Mouse (Mus musculus): ENCODE measurements around the gene Arhgap24. TPM values are rescaled to one million over a fixed set of nuclear protein-coding genes. Genes with fewer than 3 reads are reported as not detected.

Gene Arhgap24
- polyA plus RNA-seq, 1 experiment from 2014 or later, result 12.0 TPM

DNA sequence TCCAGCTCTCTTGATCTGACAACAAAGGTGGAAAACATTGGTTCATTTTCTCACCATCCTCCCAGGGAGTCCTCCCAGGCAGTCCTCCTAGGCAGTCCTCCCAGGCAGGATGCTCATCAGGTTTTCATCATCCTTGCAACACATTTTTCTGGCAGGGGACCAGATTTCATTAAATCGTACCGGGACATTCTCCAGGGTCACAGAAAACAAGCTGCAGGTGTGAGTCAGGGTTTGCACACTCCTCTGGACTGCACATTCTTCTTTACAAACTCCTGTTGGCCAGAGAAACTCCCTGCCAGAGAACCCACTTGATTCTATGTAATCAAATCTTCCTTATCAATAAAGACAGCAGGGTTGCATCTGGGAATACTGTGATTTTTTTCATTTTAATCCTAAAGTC, 25.9 kb upstream of the Arhgap24 start:
- H3K4me2 ChIP-seq (ENCODE audit: low read depth, low read length), result no peak overlapping the region
- ATAC-seq (ENCODE audit: low read depth), result no peak

DNA sequence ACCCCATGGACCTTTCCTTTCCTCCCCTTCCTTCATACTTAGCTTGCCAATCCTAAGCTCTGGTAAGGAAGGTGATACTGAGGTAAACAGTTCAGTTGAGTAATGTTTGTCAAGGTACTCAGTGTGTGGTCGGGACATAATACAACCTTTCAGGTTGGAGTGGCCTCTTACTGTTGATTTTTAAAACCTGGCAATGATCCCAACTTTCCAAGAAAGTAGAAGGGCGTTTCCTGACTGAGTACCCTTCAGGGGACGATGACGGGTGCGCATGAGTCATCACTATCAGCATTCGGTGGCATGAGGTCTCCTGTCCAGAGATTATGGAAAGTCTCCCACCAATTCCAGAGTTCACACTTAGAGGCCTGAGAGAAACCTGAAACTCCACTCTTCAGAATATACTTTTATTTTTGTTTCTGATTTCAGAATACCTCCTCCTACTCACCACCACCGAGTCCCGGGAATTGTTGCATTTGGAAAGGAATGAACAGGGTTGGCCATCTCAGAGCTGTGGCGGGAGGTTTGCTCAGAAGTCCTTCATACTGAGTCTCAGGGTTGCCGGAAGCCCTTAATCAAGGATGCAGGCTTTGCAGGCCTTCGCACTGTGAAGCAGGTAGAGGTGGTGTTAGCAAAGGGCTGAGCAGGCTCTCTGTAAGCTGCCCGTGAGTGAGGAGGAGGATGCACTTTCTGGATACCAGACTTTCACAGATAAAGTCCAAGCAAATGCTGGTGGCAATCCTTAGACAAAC, 20.6 kb upstream of the Arhgap24 start:
- H3K27ac ChIP-seq (ENCODE audit: low read depth, low read length), result no peak overlapping the region
- no peak overlapping the region for H3K4me3 ChIP-seq (ENCODE audit: low read depth, low read length)
- no peak for ATAC-seq (ENCODE audit: low read depth)
- 86% methylated on average over 12 of the region's 12 CpGs for WGBS
- H3K27me3 ChIP-seq (ENCODE audit: control insufficient read depth, insufficient read depth, low read length), result no peaks in the 10 kb centered on the region
- no peaks in the 10 kb centered on the region for H3K9me3 ChIP-seq (ENCODE audit: control insufficient read depth, low read length)
- H3K4me2 ChIP-seq (ENCODE audit: low read depth, low read length), result no peak overlapping the region
- H3K36me3 ChIP-seq (ENCODE audit: control insufficient read depth, insufficient read depth, low read length), result no peaks in the 10 kb centered on the region
- no peak overlapping the region for H3K9ac ChIP-seq (replicated peaks; ENCODE audit: low read depth, low read length)
- no peaks in the 10 kb centered on the region for H3K4me1 ChIP-seq (ENCODE audit: control insufficient read depth, insufficient read depth, low read length)

More for the DNA sequence above, 25.9 kb upstream of the Arhgap24 start:
- H3K27ac ChIP-seq (ENCODE audit: low read depth, low read length), result no peak overlapping the region
- H3K27me3 ChIP-seq (ENCODE audit: control insufficient read depth, insufficient read depth, low read length), result no peaks in the 10 kb centered on the region
- H3K9me3 ChIP-seq (ENCODE audit: control insufficient read depth, low read length), result no peaks in the 10 kb centered on the region
- no peak overlapping the region for H3K4me3 ChIP-seq (ENCODE audit: low read depth, low read length)
- H3K36me3 ChIP-seq (ENCODE audit: control insufficient read depth, insufficient read depth, low read length), result no peaks in the 10 kb centered on the region
- 73% methylated on average over 2 of the region's 2 CpGs for WGBS
- no peaks in the 10 kb centered on the region for H3K4me1 ChIP-seq (ENCODE audit: control insufficient read depth, insufficient read depth, low read length)
- no peak overlapping the region for H3K9ac ChIP-seq (replicated peaks; ENCODE audit: low read depth, low read length)

DNA sequence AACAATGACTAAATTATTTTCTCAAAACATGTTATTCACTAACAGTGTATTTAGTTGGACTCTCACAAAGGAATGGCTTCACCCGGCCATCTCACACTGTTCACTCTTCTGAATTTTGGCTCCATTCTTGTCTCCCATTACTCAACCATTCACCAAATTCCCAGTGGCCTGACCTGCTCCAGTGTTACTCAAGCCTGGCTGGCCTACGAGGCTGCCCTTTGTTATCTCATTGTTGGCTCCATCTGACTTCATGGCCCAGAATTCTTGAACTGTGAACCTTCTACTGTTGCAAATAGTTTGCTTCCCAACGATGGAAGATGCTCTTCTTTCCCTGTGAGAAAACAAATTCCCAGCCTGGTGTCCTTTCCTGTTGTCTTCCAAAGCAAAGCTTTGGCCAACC, 18.2 kb upstream of the Arhgap24 start:
- 79% methylated on average over 3 of the region's 3 CpGs for WGBS
- Histone ChIP-seq H3K4me1 (ENCODE audit: control insufficient read depth, insufficient read depth, low read length) (no peaks in the 10 kb centered on the region), H3K4me3 (ENCODE audit: low read depth, low read length) (no peak overlapping the region), H3K9me3 (ENCODE audit: control insufficient read depth, low read length) (no peaks in the 10 kb centered on the region), H3K27me3 (ENCODE audit: control insufficient read depth, insufficient read depth, low read length) (no peaks in the 10 kb centered on the region), H3K36me3 (ENCODE audit: control insufficient read depth, insufficient read depth, low read length) (no peaks in the 10 kb centered on the region), H3K4me2 (ENCODE audit: low read depth, low read length) (no peak overlapping the region), H3K27ac (ENCODE audit: low read depth, low read length) (no peak overlapping the region), H3K9ac (replicated peaks; ENCODE audit: low read depth, low read length) (no peak overlapping the region)
- no peak for ATAC-seq (ENCODE audit: low read depth)

DNA sequence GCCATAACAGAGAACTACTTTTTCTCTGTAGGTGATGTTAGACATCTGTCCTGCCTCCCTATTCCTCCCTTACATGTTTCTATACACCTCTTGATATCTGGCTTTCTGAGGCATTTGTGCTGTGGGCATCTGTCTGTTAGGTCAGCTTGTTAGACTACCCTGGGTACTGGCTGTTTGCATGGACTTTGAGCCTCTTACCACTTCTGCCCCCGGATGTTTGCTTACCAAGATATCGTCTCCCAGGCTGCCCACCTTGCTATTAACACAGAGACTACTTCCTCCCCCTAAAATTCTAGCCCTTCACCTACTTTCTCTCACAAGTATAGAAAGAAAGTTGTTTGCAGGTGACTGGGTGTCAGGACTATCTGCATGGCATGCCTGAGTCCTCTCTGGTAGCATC, 15.8 kb upstream of the Arhgap24 start:
- no peak overlapping the region for H3K9ac ChIP-seq (replicated peaks; ENCODE audit: low read depth, low read length)
- H3K4me2 ChIP-seq (ENCODE audit: low read depth, low read length), result no peak overlapping the region
- H3K4me1 ChIP-seq (ENCODE audit: control insufficient read depth, insufficient read depth, low read length), result no peaks in the 10 kb centered on the region
- no peaks in the 10 kb centered on the region for H3K27me3 ChIP-seq (ENCODE audit: control insufficient read depth, insufficient read depth, low read length)
- no peak overlapping the region for H3K4me3 ChIP-seq (ENCODE audit: low read depth, low read length)
- no peaks in the 10 kb centered on the region for H3K36me3 ChIP-seq (ENCODE audit: control insufficient read depth, insufficient read depth, low read length)
- WGBS, result 91% methylated on average over 2 of the region's 2 CpGs
- no peak overlapping the region for H3K27ac ChIP-seq (ENCODE audit: low read depth, low read length)
- H3K9me3 ChIP-seq (ENCODE audit: control insufficient read depth, low read length), result no peaks in the 10 kb centered on the region
- ATAC-seq (ENCODE audit: low read depth), result no peak

DNA sequence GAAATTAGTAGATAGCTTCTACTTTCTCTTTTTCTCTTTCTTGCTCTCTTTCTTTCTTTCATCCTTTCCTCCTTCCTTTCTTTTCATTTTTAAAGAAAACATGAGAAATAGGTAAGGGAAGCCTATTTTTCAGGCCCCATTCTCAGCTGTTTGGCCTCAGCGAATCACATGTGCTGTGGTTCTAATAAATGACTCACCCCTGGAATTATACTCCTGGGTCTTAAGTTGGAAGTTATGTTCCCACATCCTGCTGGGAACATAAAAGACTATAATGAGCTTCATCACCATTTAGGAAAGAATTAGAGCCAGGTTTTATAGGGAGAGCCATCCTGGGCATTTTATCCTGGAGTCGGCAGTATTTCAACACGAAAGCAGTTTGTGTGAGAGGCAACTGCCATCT, 12.9 kb upstream of the Arhgap24 start:
- ATAC-seq (ENCODE audit: low read depth), result no peak
- H3K9ac ChIP-seq (replicated peaks; ENCODE audit: low read depth, low read length), result no peak overlapping the region
- WGBS, result 40% methylated on average over 3 of the region's 3 CpGs

DNA sequence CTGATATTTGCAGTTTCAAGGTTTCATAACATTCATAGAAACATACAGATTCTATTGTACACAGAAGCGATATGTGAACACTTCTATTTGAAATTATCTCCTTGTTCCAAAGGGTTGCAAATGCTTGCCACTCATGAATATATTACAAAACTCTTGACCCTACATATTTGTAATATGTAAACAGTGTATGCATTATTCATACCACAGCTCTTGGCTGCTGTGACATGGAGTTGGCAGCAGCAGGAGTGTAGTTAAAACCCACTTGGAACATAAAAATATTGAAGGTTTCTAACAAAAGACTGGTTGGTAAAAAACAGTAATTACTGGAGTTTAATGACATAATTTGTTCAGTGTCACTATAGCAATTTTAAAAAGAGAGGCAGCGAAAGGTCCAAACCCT, 10.9 kb upstream of the Arhgap24 start:
- H3K9ac ChIP-seq (replicated peaks; ENCODE audit: low read depth, low read length), result no peak overlapping the region
- H3K27me3 ChIP-seq (ENCODE audit: control insufficient read depth, insufficient read depth, low read length), result no peaks in the 10 kb centered on the region
- ATAC-seq (ENCODE audit: low read depth), result no peak
- no peak overlapping the region for H3K27ac ChIP-seq (ENCODE audit: low read depth, low read length)
- H3K4me1 ChIP-seq (ENCODE audit: control insufficient read depth, insufficient read depth, low read length), result no peaks in the 10 kb centered on the region
- 81% methylated on average over 2 of the region's 2 CpGs for WGBS
- H3K4me3 ChIP-seq (ENCODE audit: low read depth, low read length), result no peak overlapping the region
- H3K36me3 ChIP-seq (ENCODE audit: control insufficient read depth, insufficient read depth, low read length), result no peaks in the 10 kb centered on the region
- H3K9me3 ChIP-seq (ENCODE audit: control insufficient read depth, low read length), result no peaks in the 10 kb centered on the region
- no peak overlapping the region for H3K4me2 ChIP-seq (ENCODE audit: low read depth, low read length)

More for the DNA sequence above, 12.9 kb upstream of the Arhgap24 start:
- Histone ChIP-seq H3K27me3 (ENCODE audit: control insufficient read depth, insufficient read depth, low read length) (no peaks in the 10 kb centered on the region), H3K4me2 (ENCODE audit: low read depth, low read length) (no peak overlapping the region), H3K4me3 (ENCODE audit: low read depth, low read length) (no peak overlapping the region), H3K4me1 (ENCODE audit: control insufficient read depth, insufficient read depth, low read length) (no peaks in the 10 kb centered on the region), H3K9me3 (ENCODE audit: control insufficient read depth, low read length) (no peaks in the 10 kb centered on the region), H3K27ac (ENCODE audit: low read depth, low read length) (no peak overlapping the region), H3K36me3 (ENCODE audit: control insufficient read depth, insufficient read depth, low read length) (no peaks in the 10 kb centered on the region)

DNA sequence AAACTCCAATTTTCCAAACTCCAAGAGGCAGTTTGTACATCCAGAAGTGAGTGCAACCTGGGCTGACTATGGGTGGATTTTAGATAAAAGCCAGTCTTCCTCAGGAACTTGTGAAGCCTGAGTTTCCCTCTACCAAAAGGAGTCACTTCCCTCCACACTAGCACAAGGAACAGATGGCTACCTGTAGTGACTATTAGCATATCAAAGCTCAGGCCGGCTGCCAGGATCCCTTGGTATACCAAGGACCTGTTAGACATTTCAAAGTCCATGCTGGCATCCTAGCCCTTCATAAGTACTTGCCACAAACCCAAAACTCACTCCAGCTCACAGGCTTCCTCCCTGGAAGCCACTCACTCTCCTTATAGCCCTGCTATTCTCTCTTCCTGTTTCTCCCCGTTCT, 3.1 kb upstream of the Arhgap24 start:
- H3K4me2 ChIP-seq (ENCODE audit: low read depth, low read length), result no peak overlapping the region
- no peaks in the 10 kb centered on the region for H3K27me3 ChIP-seq (ENCODE audit: control insufficient read depth, insufficient read depth, low read length)
- H3K36me3 ChIP-seq (ENCODE audit: control insufficient read depth, insufficient read depth, low read length), result no peaks in the 10 kb centered on the region
- H3K9me3 ChIP-seq (ENCODE audit: control insufficient read depth, low read length), result no peaks in the 10 kb centered on the region
- no peak overlapping the region for H3K4me3 ChIP-seq (ENCODE audit: low read depth, low read length)
- WGBS, result 0% methylated on average over 2 of the region's 2 CpGs
- ATAC-seq (ENCODE audit: low read depth), result no peak
- no peak overlapping the region for H3K27ac ChIP-seq (ENCODE audit: low read depth, low read length)
- peaks cover 9% of the 10 kb centered on the region; the same call in 1 of the 2 replicates for H3K4me1 ChIP-seq (ENCODE audit: control insufficient read depth, insufficient read depth, low read length)
- no peak overlapping the region for H3K9ac ChIP-seq (replicated peaks; ENCODE audit: low read depth, low read length)

DNA sequence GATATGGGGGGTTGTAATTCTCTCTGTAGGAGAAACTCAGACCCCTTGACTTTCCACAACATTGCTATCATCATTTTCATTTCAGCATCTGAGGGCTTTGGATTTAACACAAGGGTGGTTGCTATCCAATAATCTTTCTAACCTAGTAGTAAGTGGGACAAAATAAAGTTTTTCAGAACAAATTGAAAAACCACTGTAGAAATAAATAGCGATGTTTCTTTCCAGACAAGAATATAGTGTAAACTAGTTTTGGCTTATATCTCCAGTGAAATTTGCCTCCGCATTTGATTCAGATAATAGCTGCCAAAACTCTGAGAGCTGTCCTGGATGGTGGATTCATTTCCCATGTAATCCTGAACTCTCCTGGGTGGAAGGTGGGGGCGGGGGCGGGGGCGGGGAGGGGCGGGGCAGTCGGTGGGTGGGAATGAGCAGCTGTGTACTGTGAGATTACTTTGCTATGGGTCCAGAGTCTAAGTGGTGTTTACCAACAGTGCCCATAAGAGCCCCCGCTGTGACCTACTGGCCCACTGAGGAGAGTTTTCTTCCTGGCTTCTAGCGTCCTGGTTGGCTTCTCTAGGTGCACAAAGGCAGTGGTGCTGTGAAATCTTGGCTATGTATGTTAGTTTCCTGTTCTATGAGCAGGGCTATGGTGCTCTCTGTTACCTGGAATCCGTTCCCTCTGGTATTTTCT, 2.2 kb downstream of the Arhgap24 start:
- peaks cover 9% of the 10 kb centered on the region; the same call in 1 of the 2 replicates for H3K4me1 ChIP-seq (ENCODE audit: control insufficient read depth, insufficient read depth, low read length)
- H3K9me3 ChIP-seq (ENCODE audit: control insufficient read depth, low read length), result no peaks in the 10 kb centered on the region
- 31% methylated on average over 10 of the region's 10 CpGs for WGBS
- H3K9ac ChIP-seq (replicated peaks; ENCODE audit: low read depth, low read length), result no peak overlapping the region
- H3K4me2 ChIP-seq (ENCODE audit: low read depth, low read length), result no peak overlapping the region
- no peaks in the 10 kb centered on the region for H3K36me3 ChIP-seq (ENCODE audit: control insufficient read depth, insufficient read depth, low read length)
- H3K4me3 ChIP-seq (ENCODE audit: low read depth, low read length), result no peak overlapping the region
- no peak overlapping the region for H3K27ac ChIP-seq (ENCODE audit: low read depth, low read length)
- H3K27me3 ChIP-seq (ENCODE audit: control insufficient read depth, insufficient read depth, low read length), result no peaks in the 10 kb centered on the region
- no peak for ATAC-seq (ENCODE audit: low read depth)

DNA sequence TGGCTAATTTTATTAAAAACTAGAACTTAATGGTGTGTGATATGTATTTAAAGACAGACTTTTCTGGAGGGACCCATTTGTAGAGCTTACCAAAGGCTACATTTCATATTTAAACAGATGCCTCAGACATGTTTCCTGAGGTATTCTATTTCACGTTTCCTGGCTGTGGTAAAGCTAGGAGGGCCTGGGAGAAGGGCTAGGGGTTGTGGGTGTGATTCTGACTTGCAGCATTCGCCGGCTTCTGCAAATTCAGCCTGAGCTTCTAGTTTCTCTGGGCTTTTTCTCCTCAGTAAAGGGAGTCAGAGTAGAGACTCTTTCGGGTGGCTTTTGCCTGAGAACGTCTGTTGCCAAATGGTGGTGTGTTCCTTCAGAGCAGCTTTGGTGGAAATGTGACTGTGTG, 10.4 kb downstream of the Arhgap24 start:
- ATAC-seq (ENCODE audit: low read depth), result no peak
- Histone ChIP-seq H3K4me1 (ENCODE audit: control insufficient read depth, insufficient read depth, low read length) (no peaks in the 10 kb centered on the region), H3K4me3 (ENCODE audit: low read depth, low read length) (no peak overlapping the region), H3K9me3 (ENCODE audit: control insufficient read depth, low read length) (no peaks in the 10 kb centered on the region), H3K4me2 (ENCODE audit: low read depth, low read length) (no peak overlapping the region), H3K9ac (replicated peaks; ENCODE audit: low read depth, low read length) (no peak overlapping the region), H3K27ac (ENCODE audit: low read depth, low read length) (no peak overlapping the region), H3K36me3 (ENCODE audit: control insufficient read depth, insufficient read depth, low read length) (no peaks in the 10 kb centered on the region), H3K27me3 (ENCODE audit: control insufficient read depth, insufficient read depth, low read length) (no peaks in the 10 kb centered on the region)
- 77% methylated on average over 5 of the region's 5 CpGs for WGBS

All from neural tube, embryonic 14.5 days (tissue).